10 mouse cellular contexts compared by ENCODE assay signal in the genomic region with DNA sequence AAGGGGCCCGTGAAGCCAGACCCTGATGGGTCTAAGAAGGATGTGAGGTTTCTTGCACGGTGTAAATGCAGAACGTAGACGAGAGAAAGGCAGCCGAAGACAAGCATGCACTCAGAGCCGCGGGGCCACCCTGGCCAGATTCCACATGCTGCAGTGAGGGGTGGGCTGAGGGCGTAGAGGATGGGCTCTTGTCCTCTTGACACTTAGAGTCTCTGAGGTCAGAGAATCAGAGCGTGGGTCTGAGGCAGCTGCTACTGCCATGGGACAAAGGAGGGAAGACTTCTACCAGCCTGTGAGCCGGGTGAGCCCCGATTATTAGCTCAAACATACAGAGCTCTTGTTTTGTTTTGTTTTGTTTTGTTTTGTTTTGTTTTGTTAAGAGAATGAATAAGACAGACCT. TPM values are rescaled to one million over a fixed set of nuclear protein-coding genes. Genes with fewer than 3 reads are reported as not detected.
DNase-seq lines count a peak whose midpoint lies in the region; ATAC-seq lines count a peak whose summit lies in the region.
"Had no signal": no experiment of that assay in that cellular context is flagged by ENCODE, and none has a peak within 500 bp of the region (broad histone marks: within the 10 kb centered on the region; RNA-seq: fewer than 3 reads in every experiment).

No protein-coding gene starts in this region.

- no peaks in the 10 kb centered on the region for H3K36me3 ChIP-seq in heart, embryonic 15.5 days
- H3K36me3 ChIP-seq in hindbrain, embryonic 11.5 days (ENCODE audit: control insufficient read depth, insufficient read depth, low read length): no peaks in the 10 kb centered on the region
- no peaks in the 10 kb centered on the region for H3K36me3 ChIP-seq in midbrain, embryonic 15.5 days (replicated peaks)
- H3K36me3 ChIP-seq: limb, embryonic 12.5 days had no signal

- H3K27me3 ChIP-seq in heart, embryonic 15.5 days: no peaks in the 10 kb centered on the region
- no peaks in the 10 kb centered on the region for H3K27me3 ChIP-seq in hindbrain, embryonic 11.5 days (ENCODE audit: control insufficient read depth, insufficient read depth, low read length)
- no peaks in the 10 kb centered on the region for H3K27me3 ChIP-seq in midbrain, embryonic 15.5 days (replicated peaks)
- H3K27me3 ChIP-seq: limb, embryonic 12.5 days had no signal

- no peak for ATAC-seq in heart, embryonic 15.5 days (replicated peaks; ENCODE audit: insufficient number of reproducible peaks, insufficient read depth, low FRiP score, low read depth)
- peak; percentile 42; the same call in 1 of the 2 replicates for ATAC-seq in hindbrain, embryonic 11.5 days (ENCODE audit: low FRiP score)
- ATAC-seq in midbrain, embryonic 15.5 days (replicated peaks): peak; percentile 16; the same call in 1 of the 2 replicates

- DNase-seq in heart, postnatal 36 days: no peak
- DNase-seq in embryo, embryonic 9.5 days (ENCODE audit: extremely low spot score): peak; percentile 42
- DNase-seq in hindbrain, embryonic 11.5 days (ENCODE audit: low spot score): peak; percentile 45
- no peak for DNase-seq in cerebellum, postnatal 25 days
- no peak for DNase-seq in spleen, adult 12 weeks (ENCODE audit: low spot score)
- DNase-seq in layer of hippocampus, postnatal 10 days (ENCODE audit: low spot score in 2 of 2): no peak
- DNase-seq: kidney, adult 8-10 months had no signal

- H3K9me3 ChIP-seq in heart, embryonic 15.5 days (replicated peaks): no peaks in the 10 kb centered on the region
- H3K9me3 ChIP-seq in hindbrain, embryonic 11.5 days (ENCODE audit: control insufficient read depth, low read length): no peaks in the 10 kb centered on the region
- H3K9me3 ChIP-seq in midbrain, embryonic 15.5 days: no peaks in the 10 kb centered on the region
- H3K9me3 ChIP-seq: limb, embryonic 12.5 days had no signal

- intact Hi-C loops in heart, postnatal 36 days (cut with DNase I): loop anchor here (1.0 to 10.0 kb wide), 4 partner anchors 222 to 834 kb away; no protein-coding TSS in a partner anchor

- 31% methylated on average over 11 of the region's 11 CpGs for WGBS in heart, embryonic 15.5 days
- 15% methylated on average over 11 of the region's 11 CpGs for WGBS in hindbrain, embryonic 11.5 days
- WGBS in midbrain, embryonic 15.5 days: 5% methylated on average over 11 of the region's 11 CpGs

- H3K9ac ChIP-seq in heart, embryonic 15.5 days: no peak overlapping the region
- H3K9ac ChIP-seq in hindbrain, embryonic 11.5 days (ENCODE audit: low read depth, low read length): 0 out of 2 replicates have a peak overlapping the region, but pooled peaks have one; percentile 29
- no peak overlapping the region for H3K9ac ChIP-seq in midbrain, embryonic 15.5 days
- H3K9ac ChIP-seq: limb, embryonic 12.5 days had no signal

- peaks cover 13% of the 10 kb centered on the region for H3K4me1 ChIP-seq in heart, embryonic 15.5 days (replicated peaks)
- peaks cover 14% of the 10 kb centered on the region for H3K4me1 ChIP-seq in hindbrain, embryonic 11.5 days (replicated peaks; ENCODE audit: control insufficient read depth, insufficient read depth, low read length)
- peaks cover 23% of the 10 kb centered on the region for H3K4me1 ChIP-seq in midbrain, embryonic 15.5 days

- H3K27ac ChIP-seq in heart, embryonic 15.5 days: no peak overlapping the region
- no peak overlapping the region for H3K27ac ChIP-seq in hindbrain, embryonic 11.5 days (ENCODE audit: low read depth, low read length)
- no peak overlapping the region for H3K27ac ChIP-seq in midbrain, embryonic 15.5 days
- H3K27ac ChIP-seq: limb, embryonic 12.5 days had no signal

- no peak overlapping the region for H3K4me3 ChIP-seq in heart, embryonic 15.5 days
- no peak overlapping the region for H3K4me3 ChIP-seq in hindbrain, embryonic 11.5 days (ENCODE audit: low read depth, low read length)
- no peak overlapping the region for H3K4me3 ChIP-seq in midbrain, embryonic 15.5 days
- H3K4me3 ChIP-seq: limb, embryonic 12.5 days had no signal

- H3K4me2 ChIP-seq in heart, embryonic 15.5 days: peak overlapping the region; percentile 50
- peak overlapping the region; percentile 17; the same call in 1 of the 2 replicates for H3K4me2 ChIP-seq in hindbrain, embryonic 11.5 days (replicated peaks; ENCODE audit: low read depth, low read length)
- peak overlapping the region; percentile 35 for H3K4me2 ChIP-seq in midbrain, embryonic 15.5 days
- H3K4me2 ChIP-seq: limb, embryonic 12.5 days had no signal

RNA-seq across cellular contexts. Expression of a gene that starts 11.1 kb away (rescaled TPM):
- polyA plus RNA-seq in heart, embryonic 15.5 days (2015; fragmentation: Nextera tagmentation; extraction: Ambion mirVana): 2.7 and 3.1 TPM in 2 replicates
- total RNA-seq in heart, postnatal 36 days (2021): 10 to 100 TPM; 14.1 to 16.5 TPM
- polyA plus RNA-seq in hindbrain, embryonic 11.5 days (2014; fragmentation: Nextera tagmentation; extraction: Ambion mirVana): 5.8 and 7.0 TPM in 2 replicates
- 2.4 and 2.5 TPM in 2 replicates for polyA plus RNA-seq in midbrain, embryonic 15.5 days (2015; fragmentation: Nextera tagmentation; extraction: Ambion mirVana)
- total RNA-seq in layer of hippocampus, postnatal 10 days (2021): 10 to 100 TPM; 21.8 to 24.0 TPM

RNA-seq across cellular contexts. Expression of a gene that starts 53.6 kb away (rescaled TPM):
- 5.8 and 8.0 TPM in 2 replicates for polyA plus RNA-seq in heart, embryonic 15.5 days (2015; fragmentation: Nextera tagmentation; extraction: Ambion mirVana)
- total RNA-seq in heart, postnatal 36 days (2021): 1 to 10 TPM; 2.3 to 5.3 TPM
- 5.4 and 5.8 TPM in 2 replicates for polyA plus RNA-seq in hindbrain, embryonic 11.5 days (2014; fragmentation: Nextera tagmentation; extraction: Ambion mirVana)
- polyA plus RNA-seq in midbrain, embryonic 15.5 days (2015; fragmentation: Nextera tagmentation; extraction: Ambion mirVana): 2.3 TPM in 2 replicates
- 1 to 10 TPM; 2.2 to 2.4 TPM for total RNA-seq in layer of hippocampus, postnatal 10 days (2021)

Comparison
In these comparisons a context has a peak if more than half of its experiments do, and no peak if none do; other contexts are left out.
1. DNase-seq: peak in embryo, embryonic 9.5 days (single experiment) and hindbrain, embryonic 11.5 days (single experiment); none in heart, postnatal 36 days (0 of 2), cerebellum, postnatal 25 days (0 of 2), spleen, adult 12 weeks (single experiment) and layer of hippocampus, postnatal 10 days (0 of 2).
2. Peak in every context shown above with its lines, with median percentiles within 50 percentile points of each other: H3K4me2 ChIP-seq.